Mouse (Mus musculus) liver, embryonic 16.5 days (tissue): ENCODE data around the gene Nr4a3. TPM values are rescaled to one million over a fixed set of nuclear protein-coding genes. Genes with fewer than 3 reads are reported as not detected.

Source experiments
- ATAC-seq: fragments of 200-750 bp; cut with Nextera tagmentation; 2 replicates; pipeline ENCODE4 v1.8.0; 2017; ENCODE audit warnings: low read depth, mild to moderate bottlenecking, moderate number of reproducible peaks, moderate library complexity
- H3K27ac ChIP-seq: fragments of 300-500 bp; sonication (generic); 2 replicates; pipeline ENCODE4 v1.5.1; 2014; ENCODE audit warnings: mild to moderate bottlenecking, low read length
- H3K27me3 ChIP-seq: fragments of 300-500 bp; sonication (generic); 2 replicates; pipeline ENCODE4 v1.6.1; 2014; ENCODE audit warnings: low read depth, low read length, mixed read lengths; ENCODE audit not compliant: control insufficient read depth, insufficient read depth
- H3K36me3 ChIP-seq: fragments of 300-500 bp; sonication (generic); 2 replicates; pipeline ENCODE4 v1.6.1; 2014; ENCODE audit warnings: mild to moderate bottlenecking; ENCODE audit not compliant: control insufficient read depth, insufficient read depth
- H3K4me1 ChIP-seq: fragments of 300-500 bp; sonication (generic); 2 replicates; pipeline ENCODE4 v1.6.1; 2014; ENCODE audit warnings: low read depth, low read length, mixed read lengths; ENCODE audit not compliant: control insufficient read depth
- H3K4me2 ChIP-seq: fragments of 300-500 bp; sonication (generic); 2 replicates; pipeline ENCODE4 v1.6.1; 2014; ENCODE audit warnings: low read depth, low read length, mixed read lengths
- H3K4me3 ChIP-seq: fragments of 300-500 bp; sonication (generic); 2 replicates; pipeline ENCODE4 v1.5.1; 2014; ENCODE audit warnings: low read depth, mild to moderate bottlenecking, low read length
- H3K9ac ChIP-seq: fragments of 300-500 bp; sonication (generic); 2 replicates; pipeline ENCODE4 v1.6.1; 2014; ENCODE audit warnings: low read depth, low read length
- H3K9me3 ChIP-seq: fragments of 300-500 bp; sonication (generic); replicated peaks from 2 replicates; pipeline ENCODE4 v1.6.1; 2016; ENCODE audit warnings: low read length; ENCODE audit not compliant: control insufficient read depth
- WGBS: fragments of 180-500 bp; shearing (Covaris S2); extraction: QIAGEN DNeasy Blood & Tissue Kit; methylation state at CpG from one replicate; pipeline ENCODE4 v1.1.7; 2014; ENCODE audit not compliant: insufficient replicate concordance; 5-methylcytosine and 5-hydroxymethylcytosine counted together
- polyA plus RNA-seq: library from polyadenylated mRNA; unstranded; fragments of >200 nt; fragmentation: Nextera tagmentation; extraction: Ambion mirVana; gene quantifications from 2 replicates; pipeline ENCODE4 v1.2.1, GENCODE M21; 2015

The Nr4a3 gene
- polyA plus RNA-seq, result not detected in 2 replicates

- Histone ChIP-seq H3K4me2 (peak within 1 kb of the TSS; percentile 96), H3K9me3 (no peaks in the 10 kb centered on the region), H3K9ac (peak within 1 kb of the TSS; percentile 78), H3K36me3 (no peaks in the 10 kb centered on the region), H3K27ac (peak within 1 kb of the TSS; percentile 10; the same call in 1 of the 2 replicates), H3K27me3 (peaks cover 54% of the 10 kb centered on the region), H3K4me3 (peak within 1 kb of the TSS; percentile 77), H3K4me1 (peaks cover 20% of the 10 kb centered on the region)
- 1% methylated on average over 54 of the region's 54 CpGs for WGBS
- ATAC-seq, result peak; percentile 49
Measured at GRCm38 (mm10) chr4:48044491-48045211, at the start of gene Nr4a3. Gene Nr4a3, plus strand, starts transcription at chr4:48045153.

- WGBS, result 69% methylated on average over 4 of the region's 4 CpGs
- no peak for ATAC-seq
Measured at GRCm38 (mm10) chr4:48002969-48003368, 42.0 kb upstream of the Nr4a3 start.

GRCm38 (mm10) chr4:48003456-48003855, 41.5 kb upstream of the Nr4a3 start:
- H3K4me3 ChIP-seq, result no peak overlapping the region
- H3K9me3 ChIP-seq, result no peaks in the 10 kb centered on the region
- no peaks in the 10 kb centered on the region for H3K27me3 ChIP-seq
- no peak overlapping the region for H3K9ac ChIP-seq
- H3K27ac ChIP-seq, result no peak overlapping the region
- WGBS, result 66% methylated on average over 3 of the region's 3 CpGs
- H3K36me3 ChIP-seq, result no peaks in the 10 kb centered on the region
- no peak for ATAC-seq
- H3K4me1 ChIP-seq, result no peaks in the 10 kb centered on the region
- no peak overlapping the region for H3K4me2 ChIP-seq

More at GRCm38 (mm10) chr4:48002969-48003368, 42.0 kb upstream of the Nr4a3 start:
- H3K4me2 ChIP-seq, result no peak overlapping the region
- H3K9ac ChIP-seq, result no peak overlapping the region
- H3K27ac ChIP-seq, result no peak overlapping the region
- no peaks in the 10 kb centered on the region for H3K9me3 ChIP-seq
- H3K27me3 ChIP-seq, result no peaks in the 10 kb centered on the region
- H3K4me1 ChIP-seq, result no peaks in the 10 kb centered on the region
- no peak overlapping the region for H3K4me3 ChIP-seq
- H3K36me3 ChIP-seq, result no peaks in the 10 kb centered on the region

GRCm38 (mm10) chr4:48006355-48006754, 38.6 kb upstream of the Nr4a3 start:
- no peaks in the 10 kb centered on the region for H3K36me3 ChIP-seq
- ATAC-seq, result no peak
- H3K27me3 ChIP-seq, result no peaks in the 10 kb centered on the region
- 35% methylated on average over 3 of the region's 3 CpGs for WGBS
- H3K9ac ChIP-seq, result no peak overlapping the region
- no peak overlapping the region for H3K4me3 ChIP-seq
- no peak overlapping the region for H3K27ac ChIP-seq
- H3K9me3 ChIP-seq, result no peaks in the 10 kb centered on the region
- H3K4me2 ChIP-seq, result no peak overlapping the region
- no peaks in the 10 kb centered on the region for H3K4me1 ChIP-seq

- H3K9ac ChIP-seq, result no peak overlapping the region
- H3K9me3 ChIP-seq, result no peaks in the 10 kb centered on the region
- no peaks in the 10 kb centered on the region for H3K27me3 ChIP-seq
- H3K4me1 ChIP-seq, result no peaks in the 10 kb centered on the region
- no peak overlapping the region for H3K27ac ChIP-seq
- H3K36me3 ChIP-seq, result no peaks in the 10 kb centered on the region
- H3K4me2 ChIP-seq, result no peak overlapping the region
- 68% methylated on average over 3 of the region's 3 CpGs for WGBS
- H3K4me3 ChIP-seq, result no peak overlapping the region
- no peak for ATAC-seq
Measured at GRCm38 (mm10) chr4:48012209-48012608, 32.7 kb upstream of the Nr4a3 start.

- no peak for ATAC-seq
- Histone ChIP-seq H3K36me3 (no peaks in the 10 kb centered on the region), H3K9me3 (no peaks in the 10 kb centered on the region), H3K27me3 (no peaks in the 10 kb centered on the region), H3K9ac (no peak overlapping the region), H3K4me3 (no peak overlapping the region), H3K4me1 (no peaks in the 10 kb centered on the region), H3K27ac (no peak overlapping the region), H3K4me2 (no peak overlapping the region)
- 57% methylated on average over 3 of the region's 3 CpGs for WGBS
Measured at GRCm38 (mm10) chr4:48022966-48023365, 22.0 kb upstream of the Nr4a3 start.

GRCm38 (mm10) chr4:48029652-48030051, 15.3 kb upstream of the Nr4a3 start:
- ATAC-seq, result no peak
- Histone ChIP-seq H3K9ac (no peak overlapping the region), H3K9me3 (no peaks in the 10 kb centered on the region), H3K4me3 (no peak overlapping the region), H3K36me3 (no peaks in the 10 kb centered on the region), H3K27me3 (no peaks in the 10 kb centered on the region), H3K4me1 (no peaks in the 10 kb centered on the region), H3K27ac (no peak overlapping the region), H3K4me2 (no peak overlapping the region)
- 62% methylated on average over 24 of the region's 24 CpGs for WGBS

- Histone ChIP-seq H3K27me3 (no peaks in the 10 kb centered on the region), H3K9ac (no peak overlapping the region), H3K4me3 (no peak overlapping the region), H3K4me2 (no peak overlapping the region), H3K36me3 (no peaks in the 10 kb centered on the region), H3K27ac (no peak overlapping the region), H3K4me1 (no peaks in the 10 kb centered on the region), H3K9me3 (no peaks in the 10 kb centered on the region)
- WGBS, result 62% methylated on average over 9 of the region's 9 CpGs
- ATAC-seq, result no peak
Measured at GRCm38 (mm10) chr4:48034287-48034686, 10.7 kb upstream of the Nr4a3 start.

GRCm38 (mm10) chr4:48037646-48038045, 7.3 kb upstream of the Nr4a3 start:
- Histone ChIP-seq H3K36me3 (no peaks in the 10 kb centered on the region), H3K4me1 (no peaks in the 10 kb centered on the region; the same call in 1 of the 2 replicates), H3K27ac (no peak overlapping the region), H3K27me3 (no peaks in the 10 kb centered on the region), H3K9ac (no peak overlapping the region), H3K4me2 (no peak overlapping the region), H3K9me3 (no peaks in the 10 kb centered on the region), H3K4me3 (no peak overlapping the region)
- WGBS, result 64% methylated on average over 4 of the region's 4 CpGs
- no peak for ATAC-seq
